Mouse (Mus musculus) inflammation-experienced regulatory T-cells (primary cell): ENCODE results near the gene Lce1f. TPM values are rescaled to one million over a fixed set of nuclear protein-coding genes. Genes with fewer than 3 reads are reported as not detected.

Experiments
- polyA plus RNA-seq, 2 experiments: library from polyadenylated mRNA; unstranded; fragments of 100-300 nt; shearing (Covaris generic); gene quantifications; one replicate each; pipeline ENCODE4 v1.2.1; 2017

Lce1f gene
- not detected for polyA plus RNA-seq

DNA sequence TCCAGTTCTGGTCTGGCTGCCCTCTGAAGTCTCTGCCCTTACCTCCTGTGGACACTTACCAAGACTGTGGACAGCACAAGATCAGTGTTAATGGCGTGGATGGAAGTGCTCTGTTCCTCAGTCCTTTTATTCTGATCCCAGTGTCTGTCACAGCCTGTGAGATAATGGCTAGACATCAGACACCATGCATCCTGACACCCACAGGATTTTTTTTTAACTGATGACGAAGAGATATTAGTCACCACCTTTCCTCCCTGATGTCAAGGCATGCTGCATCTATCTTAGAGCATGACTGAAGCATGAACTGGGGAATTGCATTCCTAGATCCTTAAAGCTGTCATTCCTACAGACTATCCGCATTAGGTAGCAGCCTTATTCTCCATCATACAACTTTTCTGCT is at the start of gene Lce1f:
Gene Lce1f (minus strand): TSS at position 101 of the 400 bp plus-strand sequence.

DNA sequence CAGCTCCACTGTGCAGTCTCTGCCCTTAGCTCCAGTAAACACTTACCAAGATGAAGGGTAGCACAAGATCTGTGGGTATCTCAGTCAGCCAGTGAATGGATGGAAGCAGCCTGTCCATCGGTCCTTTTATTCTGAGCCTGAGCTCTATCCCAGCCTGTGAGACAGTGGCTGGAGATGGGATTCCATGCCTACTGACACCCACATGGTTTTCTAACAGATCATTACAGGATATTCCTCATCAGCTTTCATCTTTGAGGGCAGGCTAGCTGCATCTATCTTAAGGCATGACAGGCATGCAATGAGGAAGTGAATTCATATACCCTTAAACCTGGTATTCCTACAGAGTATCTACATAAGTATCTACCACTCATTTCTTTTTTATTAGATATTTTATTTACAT is 44.8 kb upstream of the Lce1f start, which contains the start of gene Lce1h:
Gene Lce1h (minus strand): TSS at position 101 of the 400 bp plus-strand sequence.

DNA sequence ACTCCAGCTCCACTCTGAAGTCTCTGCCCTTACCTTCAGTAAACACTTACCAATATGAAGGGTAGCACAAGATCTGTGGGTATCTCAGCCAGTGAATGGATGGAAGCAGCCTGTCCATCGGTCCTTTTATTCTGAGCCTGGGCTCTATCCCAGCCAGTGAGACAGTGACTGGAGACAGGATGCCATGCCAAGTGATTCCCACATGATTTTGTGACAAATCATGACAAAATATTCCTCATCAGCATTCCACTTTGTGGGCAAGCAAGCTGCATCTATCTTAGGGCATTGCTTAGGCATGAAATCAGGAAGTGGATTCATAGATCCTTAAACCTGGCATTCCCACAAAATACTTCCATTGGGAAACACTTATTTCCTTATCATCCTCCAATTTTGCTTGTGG is 32.1 kb upstream of the Lce1f start, which contains the start of gene Lce1g:
Gene Lce1g (minus strand): TSS at position 101 of the 400 bp plus-strand sequence.

DNA sequence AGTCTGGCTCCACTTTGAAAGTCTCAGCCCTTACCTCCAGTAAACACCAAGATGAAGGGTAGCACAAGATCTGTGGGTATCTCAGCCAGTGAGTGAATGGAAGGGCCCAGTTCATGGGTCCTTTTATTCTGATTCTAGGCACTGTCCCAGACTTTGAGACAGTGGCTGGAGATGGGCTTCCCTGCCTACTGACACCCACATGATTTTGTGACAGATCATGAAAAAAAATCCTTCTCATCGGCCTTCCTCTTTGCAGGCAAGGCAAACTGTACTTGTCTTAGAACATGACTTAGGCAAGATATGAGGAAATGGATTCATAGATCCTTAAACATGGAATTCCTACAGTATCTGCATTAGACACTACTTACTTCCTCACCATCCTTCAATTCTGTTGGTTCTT is 18.8 kb upstream of the Lce1f start, which contains the start of gene Gm38119:
Gene Gm38119 (minus strand): TSS at position 101 of the 400 bp plus-strand sequence.

DNA sequence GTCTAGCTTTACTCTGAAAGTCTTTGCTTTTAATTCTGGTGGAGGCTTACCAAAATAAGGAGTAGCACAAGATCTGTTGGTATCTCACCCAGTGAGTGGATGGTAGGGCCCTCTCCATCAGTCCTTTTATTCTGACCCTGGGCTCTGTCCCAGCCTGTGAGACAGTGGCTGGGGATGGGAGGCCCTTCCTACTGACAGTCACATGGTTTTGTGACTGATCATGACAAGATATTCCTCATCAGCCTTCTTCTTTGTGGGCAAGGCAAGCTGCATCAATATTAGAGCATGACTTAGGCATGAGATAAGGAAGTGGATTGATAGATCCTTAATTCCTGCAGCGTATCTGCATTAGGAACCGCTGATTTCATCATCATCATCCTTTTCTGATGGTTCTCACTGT is 11.2 kb downstream of the Lce1f start, which contains the start of gene Lce1e:
Gene Lce1e (minus strand): TSS at position 101 of the 400 bp plus-strand sequence.

DNA sequence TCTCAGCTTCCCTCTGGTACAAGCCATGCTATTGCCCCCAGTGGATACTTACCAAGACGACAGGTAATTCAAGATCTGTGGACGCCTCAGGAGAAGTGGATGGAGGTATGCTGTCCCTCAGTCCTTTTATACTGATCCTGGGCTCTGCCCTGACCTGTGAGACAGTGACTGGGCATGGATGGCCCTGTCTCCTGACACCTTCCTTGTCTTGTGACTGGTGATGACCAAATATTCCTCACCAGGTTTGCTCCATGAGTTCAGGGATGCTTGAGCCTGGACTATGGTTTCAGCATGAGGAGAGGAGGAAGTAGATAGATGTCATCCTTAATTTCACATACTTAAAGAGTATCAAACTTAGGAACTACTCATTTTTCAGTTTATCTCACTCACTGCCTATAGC is 33.0 kb downstream of the Lce1f start, which contains the start of gene Lce1d:
Gene Lce1d (minus strand): TSS at position 101 of the 400 bp plus-strand sequence.

DNA sequence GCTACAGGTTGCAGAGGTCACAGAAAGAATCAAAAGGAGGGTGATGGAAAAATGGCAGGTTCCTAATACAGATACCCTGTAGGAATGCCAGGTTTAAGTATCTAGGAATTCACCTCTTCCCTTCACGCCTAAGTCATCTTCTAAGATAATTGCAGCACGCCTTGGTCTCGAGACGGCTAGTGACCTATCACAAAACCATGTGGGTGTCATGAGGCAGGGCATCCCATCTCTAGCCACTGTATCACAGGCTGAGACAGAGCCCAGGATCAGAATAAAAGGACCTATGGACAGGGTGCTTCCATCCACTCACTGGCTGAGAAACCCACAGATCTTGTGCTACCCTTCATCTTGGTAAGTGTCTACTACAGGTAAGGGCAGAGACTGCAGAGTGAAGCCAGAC is 41.2 kb downstream of the Lce1f start, which contains the start of gene Lce1c:
Gene Lce1c (plus strand): TSS at position 301 of the 400 bp plus-strand sequence.

DNA sequence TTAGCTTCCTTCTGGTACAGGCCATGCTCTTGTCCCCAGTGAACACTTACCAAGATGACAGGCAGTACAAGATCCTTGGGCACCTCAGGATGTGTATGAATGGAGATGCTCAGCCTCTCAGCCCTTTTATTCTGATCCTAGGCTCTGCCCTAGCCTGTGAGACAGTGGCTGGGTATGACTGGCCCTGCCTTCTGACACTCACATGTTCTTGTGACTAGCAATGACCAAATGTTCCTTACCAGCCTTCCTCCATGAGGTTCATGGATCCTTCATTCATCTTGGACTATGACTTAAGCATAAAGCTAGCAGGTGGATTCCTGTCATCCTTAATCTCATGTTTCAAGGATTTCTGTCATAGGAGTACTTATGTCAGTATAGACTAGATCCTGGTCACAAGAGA is 49.9 kb downstream of the Lce1f start, which contains the start of gene Lce1a2:
Gene Lce1a2 (minus strand): TSS at position 101 of the 400 bp plus-strand sequence.

Other genes with a start within 250 kb of the Lce1f start
- not detected for gene Sprr1a, start 234.5 kb downstream of the Lce1f start, polyA plus RNA-seq
- not detected for gene Sprr4, start 219.9 kb downstream of the Lce1f start, polyA plus RNA-seq
- gene 2310046K23Rik, start 185.8 kb downstream of the Lce1f start, polyA plus RNA-seq: not detected
- not detected for gene Ivl, start 146.6 kb downstream of the Lce1f start, polyA plus RNA-seq
- gene Smcp, start 131.4 kb downstream of the Lce1f start, polyA plus RNA-seq: not detected
- gene 2210017I01Rik, start 112.9 kb downstream of the Lce1f start, polyA plus RNA-seq: not detected
- gene Lce6a, start 98.7 kb downstream of the Lce1f start, polyA plus RNA-seq: not detected
- not detected for gene Lce1a1, start 72.0 kb downstream of the Lce1f start, polyA plus RNA-seq
- gene Lce1b, start 63.4 kb downstream of the Lce1f start, polyA plus RNA-seq: not detected
- not detected for gene Lce1a2, start 50.0 kb downstream of the Lce1f start, polyA plus RNA-seq
- gene Lce1c, start 41.1 kb downstream of the Lce1f start, polyA plus RNA-seq: not detected
- gene Lce1d, start 33.1 kb downstream of the Lce1f start, polyA plus RNA-seq: not detected
- gene Lce1e, start 11.3 kb downstream of the Lce1f start, polyA plus RNA-seq: not detected
- not detected for gene Gm38119, start 18.7 kb upstream of the Lce1f start, polyA plus RNA-seq
- gene Lce1g, start 32.0 kb upstream of the Lce1f start, polyA plus RNA-seq: not detected
- not detected for gene Lce1h, start 44.7 kb upstream of the Lce1f start, polyA plus RNA-seq
- gene Lce1i, start 58.5 kb upstream of the Lce1f start, polyA plus RNA-seq: not detected
- gene Lce1j, start 70.2 kb upstream of the Lce1f start, polyA plus RNA-seq: not detected
- not detected for gene Lce1k, start 87.5 kb upstream of the Lce1f start, polyA plus RNA-seq
- not detected for gene Kprp, start 106.9 kb upstream of the Lce1f start, polyA plus RNA-seq
- not detected for gene Lce1l, start 130.9 kb upstream of the Lce1f start, polyA plus RNA-seq
- under 1 TPM in 1 of 2 experiments, not detected in 1; 0.53 TPM for gene 2310050C09Rik, start 149.9 kb upstream of the Lce1f start, polyA plus RNA-seq
- not detected for gene Lce3a, start 205.9 kb upstream of the Lce1f start, polyA plus RNA-seq
- gene Lce3b, start 212.6 kb upstream of the Lce1f start, polyA plus RNA-seq: not detected
- gene Lce3c, start 224.1 kb upstream of the Lce1f start, polyA plus RNA-seq: not detected
- under 1 TPM in 1 of 2 experiments, not detected in 1; 0.34 TPM for gene Lce3d, start 237.0 kb upstream of the Lce1f start, polyA plus RNA-seq
- not detected for gene Lce3e, start 246.7 kb upstream of the Lce1f start, polyA plus RNA-seq